Mouse (Mus musculus) C2C12 (cell line): ENCODE measurements around the gene Stat1.

Experiments used
- CEBPB ChIP-seq: IDR thresholded peaks from one replicate; pipeline ENCODE4 v1.6.1; 2011; ENCODE audit warnings: low read depth, mild to moderate bottlenecking, control low read depth, moderate library complexity
- CTCF ChIP-seq: IDR thresholded peaks from one replicate; pipeline ENCODE4 v1.5.1; 2011; ENCODE audit not compliant: control insufficient read depth, insufficient read depth, insufficient read length
- MAX ChIP-seq: IDR thresholded peaks from one replicate; pipeline ENCODE4 v1.6.1; 2011; ENCODE audit warnings: mild to moderate bottlenecking, control low read depth
- MYOG ChIP-seq: IDR thresholded peaks from one replicate; pipeline ENCODE4 v1.6.1; 2011; ENCODE audit not compliant: control insufficient read depth, insufficient read length; ENCODE audit errors: extremely low read depth
- USF1 ChIP-seq: IDR thresholded peaks from one replicate; pipeline ENCODE4 v1.6.1; 2011; ENCODE audit warnings: low read depth, mild to moderate bottlenecking, control low read depth, moderate library complexity

DNA sequence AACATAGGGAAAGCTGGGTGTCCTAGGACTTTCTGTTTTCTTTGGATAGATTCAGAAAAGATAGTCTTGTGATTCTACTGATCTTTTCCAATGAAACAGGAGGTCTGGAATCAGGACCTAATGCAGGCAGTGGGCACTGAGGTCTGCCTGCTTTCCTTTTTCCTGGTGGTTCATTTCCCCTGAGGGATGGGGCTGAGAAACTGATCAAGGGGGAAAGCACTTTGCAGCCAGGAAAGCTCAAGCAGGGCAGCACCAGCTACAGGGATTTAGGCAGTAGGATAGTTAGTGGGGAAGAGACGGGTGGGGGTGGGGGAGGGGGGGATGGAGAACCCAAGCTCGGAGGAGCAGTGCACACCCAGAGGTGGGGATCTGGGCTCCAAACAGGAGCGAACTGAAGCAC, 33.7 kb downstream of the Stat1 start:
- no peak for TF ChIP-seq MAX
- no peak for TF ChIP-seq CTCF
- no peak for TF ChIP-seq MYOG
- no peak for TF ChIP-seq CEBPB
- no peak for TF ChIP-seq USF1
